8 mouse cellular contexts compared by ENCODE assay signal in genomic region chr9:43698080-43698712, GRCm38 (mm10). TPM values are rescaled to one million over a fixed set of nuclear protein-coding genes. Genes with fewer than 3 reads are reported as not detected.
DNase-seq lines count a peak whose midpoint lies in the region; ATAC-seq lines count a peak whose summit lies in the region.

No protein-coding gene starts in this region.

- peak; percentile 61 to 80 for DNase-seq in heart, postnatal 10 days
- no peak for DNase-seq in heart, adult 8-10 months (ENCODE audit: low spot score)
- peak; percentile 100 for DNase-seq in R1 (ENCODE audit: low read depth, low spot score)
- DNase-seq in heart, postnatal 14 days = peak; percentile 71 to 80
- DNase-seq in large intestine, adult 2 months (ENCODE audit: low read depth, low spot score) = peak; percentile 37
- peak; percentile 61 for DNase-seq in ovary, postnatal 14 days (ENCODE audit: low spot score)
- no peak for DNase-seq in layer of hippocampus, adult 8-10 months (ENCODE audit: low spot score in 2 of 2)

- WGBS in large intestine, adult 2 months = 7% methylated on average over 8 of the region's 8 CpGs

- intact Hi-C loops in heart, postnatal 10 days (cut with DNase I) = no loop called here
- intact Hi-C loops in heart, postnatal 14 days (cut with DNase I) = no loop called here

- no peak for ATAC-seq in monocyte, adult 5-6 weeks (replicated peaks; ENCODE audit: insufficient number of reproducible peaks, low FRiP score, low TSS enrichment, poor library complexity, severe bottlenecking)

RNA-seq across cellular contexts. Expression of gene Nectin1, which starts 45.6 kb away (rescaled TPM):
- 1 to 10 TPM; 7.0 to 9.5 TPM for total RNA-seq in heart, postnatal 10 days (2021)
- total RNA-seq in heart, adult 8-10 months (2022) = 1 to 10 TPM; 1.6 to 3.5 (median 2.2) TPM
- total RNA-seq in heart, postnatal 14 days (2021) = 1 to 10 TPM; 5.4 to 6.0 TPM
- polyA plus RNA-seq in large intestine, adult 2 months (2012; rRNA removed) = 10.6 and 11.1 TPM in 2 replicates
- total RNA-seq in monocyte, adult 5-6 weeks (2017) = 6.0 to 7.5 TPM (median 7.2 TPM) in 3 replicates
- total RNA-seq in layer of hippocampus, adult 8-10 months (2022) = 10 to 100 TPM; 56.8 to 64.0 (median 59.8) TPM

Comparison
In these comparisons a context has a peak if more than half of its experiments do, and no peak if none do; other contexts are left out.
1. DNase-seq: peak in heart, postnatal 10 days (2 of 2), R1 (single experiment), heart, postnatal 14 days (2 of 2), large intestine, adult 2 months (single experiment) and ovary, postnatal 14 days (single experiment); none in heart, adult 8-10 months (single experiment) and layer of hippocampus, adult 8-10 months (0 of 2).